Mouse (Mus musculus): ENCODE results near the gene Agap1.

Agap1 gene

DNA sequence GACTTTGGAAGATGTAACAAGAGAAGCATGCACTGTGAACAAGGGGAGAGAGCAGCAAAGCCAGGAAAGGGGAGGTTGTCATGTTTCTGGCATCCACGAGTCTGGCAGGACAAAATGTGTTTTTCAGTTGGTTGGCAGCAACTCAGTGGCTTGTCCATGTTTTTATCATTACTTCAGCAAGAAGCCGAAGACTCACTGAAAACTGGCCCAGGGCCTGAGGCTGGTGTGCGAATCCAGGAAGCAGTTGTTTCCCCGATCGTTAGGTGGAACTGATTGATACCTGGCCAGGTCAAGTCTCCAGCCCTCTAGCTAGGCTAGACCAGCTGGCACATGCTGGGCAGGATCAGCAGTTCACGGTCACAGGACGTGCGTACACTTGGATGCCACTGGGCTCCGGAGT lies 162.7 kb downstream of the Agap1 start:
- DNase-seq (ENCODE audit: low read depth): no peak

DNA sequence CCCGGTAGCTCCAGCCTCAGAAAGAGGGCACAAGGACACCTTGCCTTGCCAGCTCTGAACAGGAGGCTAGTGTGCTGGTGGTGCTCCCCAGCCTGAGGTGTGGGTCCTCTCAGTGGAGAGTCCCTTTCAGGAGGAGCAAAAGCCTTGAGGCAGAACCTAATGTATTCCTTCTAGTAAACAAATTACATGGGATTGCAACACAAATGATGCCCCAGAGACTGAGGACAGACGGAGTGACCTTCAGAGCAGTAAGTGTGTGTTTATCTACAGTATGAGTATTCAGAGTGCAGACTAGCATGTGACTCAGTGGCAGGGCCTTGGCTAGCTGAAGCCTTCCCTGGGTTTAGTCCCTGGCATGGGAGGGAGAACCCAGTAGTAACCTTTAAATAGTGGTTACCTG lies 165.4 kb downstream of the Agap1 start:
- no peak for DNase-seq (ENCODE audit: low read depth)

DNA sequence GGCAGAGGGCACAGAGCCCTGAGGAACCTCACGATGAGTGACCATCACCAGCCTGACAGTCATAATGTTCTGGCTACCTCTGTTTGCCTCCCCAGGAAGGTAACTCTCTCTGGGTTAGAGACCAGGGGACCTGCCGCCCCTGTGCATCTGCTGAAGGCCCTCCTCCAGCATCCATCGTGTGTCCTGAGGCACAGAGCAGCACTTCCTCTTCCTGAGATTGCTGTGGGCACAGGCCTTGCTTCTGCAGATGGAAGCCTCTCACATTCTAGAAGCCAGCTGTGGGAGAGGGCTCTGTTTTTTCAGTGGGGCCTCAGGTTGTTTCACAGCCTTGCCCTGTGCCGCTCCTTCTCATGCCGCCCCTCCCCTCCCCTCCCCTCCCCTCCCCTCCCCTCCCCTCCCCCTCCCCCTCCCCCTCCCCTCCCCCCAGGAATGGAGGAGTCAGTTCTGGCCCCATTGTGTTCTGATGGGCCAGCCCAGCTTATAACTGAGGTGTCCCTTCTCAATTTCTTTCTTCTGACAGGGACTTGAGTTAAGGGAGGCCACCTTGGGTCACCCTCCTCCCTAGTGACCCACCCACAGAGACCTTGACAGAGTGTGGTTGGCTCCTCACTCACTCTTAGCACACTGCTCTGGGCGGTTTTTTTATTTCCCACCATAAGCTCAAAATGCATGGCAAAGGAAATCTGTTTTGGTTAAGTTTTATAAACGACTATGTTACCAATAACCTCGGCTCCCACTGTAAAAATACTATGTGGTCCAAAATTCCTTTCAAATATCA lies 166.6 kb downstream of the Agap1 start:
- DNase-seq (ENCODE audit: low read depth): no peak

DNA sequence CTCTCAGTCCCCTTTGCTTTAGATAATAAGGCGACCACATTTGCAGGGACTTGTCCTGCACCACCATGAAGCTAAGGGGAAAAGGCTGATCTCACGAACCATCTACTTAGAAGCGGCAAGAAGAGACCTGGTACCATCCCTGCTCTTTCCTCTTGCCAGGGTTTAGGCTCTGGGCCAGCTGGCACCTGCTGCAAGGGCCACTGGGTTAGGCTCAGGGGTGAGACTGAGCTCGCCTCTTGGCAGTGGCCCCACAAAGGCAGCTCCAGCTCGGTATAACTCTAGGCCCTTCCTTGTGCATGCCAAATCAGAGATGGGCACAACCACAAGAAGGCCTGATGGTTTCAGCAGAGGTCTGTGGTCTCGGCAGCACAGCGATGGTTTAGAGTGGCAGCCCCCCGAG lies 167.3 kb downstream of the Agap1 start:
- no peak for DNase-seq (ENCODE audit: low read depth)

DNA sequence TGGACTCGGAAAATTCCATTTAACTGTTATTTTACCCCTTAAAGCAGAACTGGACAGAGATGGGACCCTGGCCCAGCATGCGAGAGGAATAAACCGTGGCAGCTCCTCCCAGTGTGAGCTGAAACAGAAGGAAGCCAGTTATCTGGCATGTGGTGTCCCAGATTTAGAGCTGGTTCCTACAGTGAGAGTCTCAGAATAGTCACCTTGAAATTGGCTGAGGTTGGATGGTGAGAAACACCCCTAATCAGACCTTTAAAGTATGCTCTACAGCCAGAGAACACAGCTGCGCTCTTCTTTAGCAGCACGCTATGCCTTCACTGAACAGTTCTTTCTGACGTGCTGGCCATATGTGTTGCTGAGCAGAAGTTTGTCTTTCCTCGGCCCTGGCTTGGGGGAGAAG lies 168.2 kb downstream of the Agap1 start:
- DNase-seq (ENCODE audit: low read depth): no peak

DNA sequence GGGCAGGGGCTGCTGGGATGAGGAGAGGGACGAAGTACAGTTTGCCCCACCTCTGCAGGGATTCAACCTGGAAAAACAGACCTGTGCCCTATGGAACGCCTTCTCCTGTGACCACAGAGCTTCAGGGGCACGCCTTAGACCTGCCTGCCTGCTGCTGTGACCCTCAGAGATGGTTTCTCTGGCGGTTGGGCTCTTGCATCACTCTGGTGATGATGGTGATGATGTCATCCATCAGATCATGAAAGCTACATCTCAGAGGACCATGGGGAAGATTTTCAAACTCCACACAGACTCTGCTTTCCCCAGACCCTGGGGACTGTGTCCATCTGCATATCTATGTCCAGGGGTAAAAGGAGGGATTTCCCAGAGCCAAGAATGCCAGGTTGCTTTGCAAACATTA lies 170.7 kb downstream of the Agap1 start:
- no peak for DNase-seq (ENCODE audit: low read depth)

DNA sequence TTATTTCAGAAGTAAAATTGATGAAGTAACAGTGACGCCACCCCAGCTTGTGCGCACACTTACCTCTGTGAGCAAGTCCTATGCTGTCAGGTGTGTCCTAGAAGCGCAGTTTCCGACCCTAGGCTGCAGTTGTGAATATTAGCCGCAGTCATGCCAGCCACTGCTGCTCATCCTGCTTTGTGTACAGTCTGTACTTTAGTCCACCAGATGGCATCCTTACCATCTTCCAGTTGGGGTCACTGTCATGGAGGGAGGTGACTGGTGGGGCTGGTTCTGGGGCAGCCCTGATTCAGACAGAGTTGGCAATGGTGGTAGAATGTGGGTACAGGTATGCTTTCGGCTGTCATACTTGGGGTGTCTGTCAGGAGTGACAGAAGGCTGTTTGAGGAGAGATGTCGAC lies 171.4 kb downstream of the Agap1 start:
- DNase-seq (ENCODE audit: low read depth): no peak

DNA sequence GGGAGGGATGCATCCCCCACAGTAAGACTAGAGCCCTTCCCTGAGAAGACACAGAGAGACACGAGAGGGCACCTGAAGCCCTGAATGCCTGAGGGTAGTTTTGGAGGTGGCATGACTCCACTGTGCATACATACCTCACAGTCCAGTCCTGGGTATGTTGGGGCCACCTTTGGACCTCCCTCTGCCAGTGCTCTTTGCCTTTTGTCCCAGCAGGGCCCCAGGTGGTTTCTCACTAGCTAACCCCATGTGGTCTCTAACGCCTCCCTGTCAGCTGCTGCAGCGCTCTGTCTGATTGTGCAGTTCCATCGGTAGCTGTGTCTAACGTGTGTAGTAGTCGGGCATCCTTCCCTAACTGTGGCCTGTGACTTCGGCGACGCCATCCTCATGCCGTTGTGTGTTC lies 172.3 kb downstream of the Agap1 start:
- DNase-seq (ENCODE audit: low read depth): no peak

DNA sequence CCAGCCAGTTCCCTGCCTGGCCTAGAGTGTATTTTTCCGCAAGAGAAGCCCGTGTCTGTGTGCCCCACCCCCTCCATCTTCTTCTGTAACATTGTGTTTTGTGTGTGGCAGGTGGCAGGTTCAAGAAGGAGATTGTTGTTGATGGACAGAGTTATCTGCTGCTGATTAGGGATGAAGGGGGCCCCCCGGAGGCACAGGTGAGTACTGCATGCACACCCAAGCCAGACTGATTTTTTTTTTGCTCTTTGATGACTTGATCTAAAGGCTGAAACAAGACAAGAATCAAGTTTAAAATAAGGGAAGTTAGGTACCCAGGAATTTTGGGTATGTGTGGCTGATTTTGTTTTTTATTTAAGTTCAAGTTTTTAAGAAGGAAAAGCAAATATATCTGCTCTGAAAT lies 173.0 kb downstream of the Agap1 start:
- no peak for DNase-seq (ENCODE audit: low read depth)

DNA sequence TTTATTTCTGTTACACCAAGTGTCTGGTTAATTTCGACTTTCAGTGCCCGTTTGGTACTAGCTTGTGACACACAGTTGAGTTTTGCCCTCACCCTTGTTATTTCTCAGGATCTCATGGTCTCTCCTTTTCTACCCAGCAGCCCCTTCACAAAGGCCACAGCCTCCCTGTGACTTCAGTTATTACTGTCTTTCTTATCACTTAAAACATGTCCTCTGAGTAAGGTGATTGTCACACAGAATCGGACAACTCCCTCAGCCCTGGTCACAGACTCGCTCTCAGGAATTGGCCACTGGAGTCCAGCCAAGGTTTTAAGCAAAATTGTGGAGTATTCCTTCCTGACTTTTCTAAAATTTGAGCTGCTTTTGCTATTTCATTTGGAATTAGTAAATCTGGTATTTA lies 176.2 kb downstream of the Agap1 start:
- DNase-seq (ENCODE audit: low read depth): no peak

DNA sequence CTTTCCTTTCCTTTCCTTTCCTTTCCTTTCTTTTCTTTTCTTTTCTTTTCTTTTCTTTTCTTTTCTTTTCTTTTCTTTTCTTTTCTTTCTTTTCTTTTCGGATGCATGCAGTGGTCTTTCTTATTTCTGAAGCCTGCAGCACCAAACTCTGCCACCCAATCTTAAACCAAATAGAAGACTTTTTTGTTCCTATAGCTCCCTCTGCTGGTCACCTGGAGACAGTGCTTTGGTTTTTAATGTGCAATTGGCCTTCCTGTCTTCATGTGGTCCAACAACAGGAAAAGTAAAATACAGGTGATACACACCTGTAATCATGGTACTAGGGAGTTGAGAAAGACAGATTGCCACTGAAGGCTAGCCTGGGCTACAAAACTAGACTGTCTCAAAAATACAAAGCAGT lies 177.1 kb downstream of the Agap1 start:
- peak; percentile 60 for DNase-seq (ENCODE audit: low read depth)

DNA sequence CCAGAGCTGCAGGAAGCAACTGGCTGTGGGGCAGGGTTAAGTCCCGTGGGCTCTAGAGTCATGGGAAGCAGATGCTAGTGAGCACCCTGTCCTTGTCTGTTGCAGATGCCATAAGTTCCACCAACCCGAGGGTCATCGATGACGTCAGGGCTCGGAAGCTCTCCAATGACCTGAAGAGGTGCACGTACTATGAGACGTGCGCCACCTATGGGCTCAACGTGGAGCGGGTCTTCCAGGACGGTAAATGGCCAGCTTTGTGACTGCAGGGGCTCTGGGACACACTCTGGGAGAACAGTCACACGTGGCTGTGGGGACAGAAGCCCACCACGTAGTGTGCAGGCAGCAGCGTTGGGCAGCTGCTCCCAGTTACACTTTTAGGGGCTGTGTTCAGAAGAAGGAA lies 179.4 kb downstream of the Agap1 start:
- DNase-seq (ENCODE audit: low read depth): no peak

DNA sequence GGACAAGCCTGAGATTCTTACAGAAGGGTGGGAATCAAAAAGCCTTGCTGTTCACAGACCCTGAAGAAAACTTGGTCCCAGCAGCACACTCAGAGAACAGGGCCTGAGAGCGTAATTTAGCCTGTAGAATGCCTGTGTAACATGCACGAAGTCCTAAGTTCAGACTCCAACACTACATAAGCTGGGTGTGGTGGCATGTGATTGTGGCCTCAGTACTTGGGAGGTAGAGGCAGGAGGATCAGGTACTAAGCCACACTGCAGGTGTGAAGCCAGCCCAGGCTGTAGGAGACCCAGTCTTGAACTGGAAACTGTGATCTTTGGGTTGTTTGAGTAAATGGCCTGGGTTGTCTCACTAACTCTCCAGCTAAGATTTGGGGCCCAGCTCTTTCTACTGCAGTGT lies 180.5 kb downstream of the Agap1 start:
- no peak for DNase-seq (ENCODE audit: low read depth)

DNA sequence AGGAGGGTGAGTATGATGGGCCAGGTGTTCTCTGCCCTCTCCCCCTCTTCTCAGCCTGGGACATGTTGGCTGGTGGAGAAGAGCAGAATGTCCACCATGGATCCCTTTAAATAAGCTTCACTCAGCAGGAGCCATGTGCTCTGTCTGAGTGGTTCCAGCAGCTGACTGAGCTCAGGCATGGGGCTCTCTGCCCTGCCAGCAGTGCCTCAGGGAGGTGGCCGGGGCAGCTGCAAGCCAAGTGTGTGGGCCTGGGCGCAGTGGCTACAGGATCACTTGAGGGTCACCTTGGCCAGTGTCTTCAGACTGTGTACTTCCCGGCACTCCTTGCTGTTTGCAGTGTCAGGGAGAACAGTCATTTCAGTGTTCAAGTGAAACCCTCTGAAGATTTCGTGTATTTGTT lies 183.1 kb downstream of the Agap1 start:
- no peak for DNase-seq (ENCODE audit: low read depth)

DNA sequence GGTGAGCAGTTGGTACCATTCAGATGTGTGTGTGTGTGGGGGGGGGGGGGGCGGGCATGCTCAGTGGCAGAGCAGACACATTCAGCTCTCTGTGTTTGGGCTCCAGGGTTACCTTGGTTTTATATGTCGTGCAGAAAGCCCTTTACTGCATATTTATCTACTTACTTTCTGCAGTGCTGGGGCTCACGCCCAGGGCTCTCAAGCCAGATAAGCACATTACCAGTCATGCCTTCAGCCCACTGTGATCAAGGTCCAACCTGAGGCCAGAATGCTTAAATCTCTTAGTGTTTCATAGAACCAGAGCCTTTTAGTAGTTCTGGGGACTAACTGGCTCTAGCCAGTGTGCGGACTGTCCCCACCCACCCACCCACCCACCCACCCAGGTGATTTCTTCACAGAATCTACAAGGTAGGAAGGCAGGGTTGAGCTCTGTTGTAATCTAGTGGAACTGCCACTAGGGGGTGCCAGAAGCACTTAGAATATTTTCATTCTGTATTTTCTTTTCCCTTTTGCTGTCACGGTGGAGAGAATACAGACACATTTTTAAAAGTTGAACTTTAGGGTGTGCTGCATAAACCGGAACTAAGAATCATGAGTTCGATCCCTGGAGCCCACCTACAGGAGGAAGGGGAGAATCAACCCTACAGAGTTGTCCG lies 189.0 kb downstream of the Agap1 start:
- DNase-seq (ENCODE audit: low read depth): peak; percentile 56

DNA sequence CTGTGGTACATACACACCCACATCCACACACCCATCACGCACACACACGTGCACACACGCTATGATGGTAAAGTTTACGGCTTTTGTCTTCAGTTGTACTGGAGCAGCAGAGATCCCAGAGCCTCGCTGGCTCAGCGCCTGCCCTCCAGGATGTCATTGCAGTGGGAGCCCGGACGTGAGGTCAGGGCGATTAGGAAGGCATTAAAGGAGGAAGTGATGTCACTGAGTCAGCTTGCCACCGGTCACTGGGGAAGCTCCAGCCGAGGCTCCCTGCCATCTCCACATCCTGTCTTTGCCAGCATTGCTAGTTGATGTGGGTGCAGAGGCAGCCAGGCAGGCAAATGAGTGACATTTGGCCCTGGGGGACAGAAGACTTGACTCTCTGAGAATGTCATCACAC lies 189.5 kb downstream of the Agap1 start:
- peak; percentile 42 for DNase-seq (ENCODE audit: low read depth)

DNA sequence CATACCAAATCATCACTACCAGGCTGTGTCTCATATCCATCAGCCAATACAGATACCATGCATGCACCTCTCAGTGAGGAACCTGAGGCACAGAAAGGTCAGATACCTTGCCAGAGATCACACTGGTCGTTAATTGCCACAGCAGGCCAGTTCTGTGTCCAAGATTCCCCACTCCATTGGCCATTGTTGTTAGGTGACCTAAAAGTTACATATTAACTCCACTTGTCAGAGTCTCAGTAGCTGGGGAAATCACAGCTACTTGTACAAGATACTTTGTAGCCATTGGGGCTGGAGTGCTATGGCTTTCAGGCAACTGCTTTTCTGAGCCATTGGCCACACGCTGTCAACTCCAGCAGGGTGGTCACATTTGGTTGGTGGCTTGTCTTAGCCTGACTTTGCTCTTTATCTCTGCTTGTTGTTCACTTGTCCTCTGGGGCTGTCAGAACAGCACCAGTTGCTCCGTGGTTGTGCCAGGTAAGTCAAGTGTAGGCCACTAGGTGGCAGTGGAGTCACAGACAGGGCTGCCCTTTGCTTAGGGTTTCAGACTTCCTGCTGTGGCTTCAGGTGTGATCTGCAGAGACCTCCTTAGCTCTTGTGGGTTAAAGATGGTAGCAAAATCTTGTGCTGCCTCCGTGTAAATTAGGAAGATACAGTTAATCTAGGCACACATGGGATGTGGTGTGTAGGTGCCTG lies 191.9 kb downstream of the Agap1 start:
- DNase-seq (ENCODE audit: low read depth): peak; percentile 71

DNA sequence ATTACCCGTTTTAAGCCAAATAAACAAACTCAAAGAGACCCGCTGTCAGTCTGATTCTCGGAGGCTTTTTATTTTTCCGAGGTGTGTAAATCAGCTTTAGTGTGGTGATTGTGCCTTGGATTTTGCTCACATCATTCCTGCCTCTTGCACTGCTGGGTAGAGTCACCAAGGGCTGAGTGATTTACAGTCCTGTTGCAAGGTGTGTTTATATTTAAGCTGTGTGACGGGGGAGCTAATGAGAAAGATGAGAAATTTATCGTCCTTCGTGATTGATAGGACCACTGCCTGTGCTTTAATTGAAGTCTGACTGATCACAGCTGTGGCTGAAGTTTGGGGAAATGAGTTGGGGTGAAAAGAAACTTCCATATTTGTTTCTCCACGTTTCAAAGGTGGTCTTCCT lies 192.9 kb downstream of the Agap1 start:
- DNase-seq (ENCODE audit: low read depth): no peak

DNA sequence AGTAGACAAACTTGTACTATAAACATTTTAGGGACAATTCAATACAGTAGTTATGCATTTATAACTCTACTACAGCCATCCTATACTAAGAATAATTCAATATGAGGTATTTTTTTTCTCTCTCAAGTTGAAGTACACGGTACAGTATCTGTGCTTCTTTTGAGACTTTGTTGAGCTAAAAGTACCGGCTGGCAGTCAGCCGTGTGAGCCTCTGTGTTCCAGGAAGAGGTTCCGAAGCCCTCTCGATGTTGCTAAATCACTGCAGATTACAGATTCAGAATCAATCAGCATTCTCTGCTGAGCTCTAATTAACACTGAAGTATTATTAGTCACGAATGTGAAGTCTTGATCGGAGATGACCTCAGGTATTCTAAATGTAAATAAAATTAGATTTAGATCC lies 196.0 kb downstream of the Agap1 start:
- no peak for DNase-seq (ENCODE audit: low read depth)

DNA sequence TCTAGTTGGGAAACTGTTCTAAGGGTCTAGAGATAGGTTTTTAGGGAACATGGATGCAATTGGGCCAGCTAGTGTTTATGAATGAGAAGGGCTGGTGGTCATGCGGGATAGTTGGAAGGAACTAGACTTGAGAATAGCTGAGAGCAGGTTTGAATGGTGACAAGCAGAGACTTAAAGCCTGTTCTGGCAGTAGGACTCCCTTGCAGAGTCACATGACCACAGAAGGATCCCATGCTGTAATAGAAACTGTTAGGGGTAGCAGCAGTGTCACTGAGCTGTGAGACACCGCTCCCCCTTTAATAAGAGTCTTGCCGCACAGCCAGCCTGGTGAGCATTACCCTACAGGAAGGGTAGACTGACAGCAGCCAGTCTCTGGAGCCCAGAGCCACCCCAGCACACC lies 201.6 kb downstream of the Agap1 start:
- DNase-seq (ENCODE audit: low read depth): no peak

DNA sequence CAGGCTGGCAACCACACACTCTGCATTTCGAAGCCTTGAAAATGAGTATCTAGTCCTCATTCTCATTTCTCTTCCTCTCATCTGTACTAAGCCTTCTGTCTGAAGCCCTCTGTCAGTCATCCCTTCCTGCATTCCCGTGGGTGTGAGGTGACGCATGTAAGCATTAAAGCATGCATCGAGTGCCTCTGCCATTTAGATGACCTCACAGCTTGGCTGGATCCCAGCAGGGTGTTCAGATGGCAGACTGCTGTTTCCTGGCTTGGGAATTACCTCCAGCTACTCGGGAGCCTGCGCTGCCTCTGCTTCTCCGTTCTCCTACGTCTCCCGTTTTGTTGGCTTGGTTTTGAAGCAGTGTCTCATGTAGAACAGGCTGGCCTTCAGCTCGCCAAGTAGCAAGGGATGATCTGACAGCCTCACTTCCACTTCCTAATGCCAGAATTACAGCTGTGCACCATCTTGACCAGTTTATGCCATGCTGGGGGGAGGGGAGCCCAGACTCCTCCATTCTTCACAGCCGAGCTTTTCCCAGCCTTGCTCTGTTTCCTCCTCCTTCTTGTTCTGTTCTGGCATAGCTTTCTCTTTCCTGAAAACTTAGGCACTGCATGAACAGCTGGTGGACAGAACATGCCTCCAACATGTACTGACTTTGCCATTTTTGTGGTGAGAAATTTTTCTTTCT lies 202.2 kb downstream of the Agap1 start:
- no peak for DNase-seq (ENCODE audit: low read depth)

DNA sequence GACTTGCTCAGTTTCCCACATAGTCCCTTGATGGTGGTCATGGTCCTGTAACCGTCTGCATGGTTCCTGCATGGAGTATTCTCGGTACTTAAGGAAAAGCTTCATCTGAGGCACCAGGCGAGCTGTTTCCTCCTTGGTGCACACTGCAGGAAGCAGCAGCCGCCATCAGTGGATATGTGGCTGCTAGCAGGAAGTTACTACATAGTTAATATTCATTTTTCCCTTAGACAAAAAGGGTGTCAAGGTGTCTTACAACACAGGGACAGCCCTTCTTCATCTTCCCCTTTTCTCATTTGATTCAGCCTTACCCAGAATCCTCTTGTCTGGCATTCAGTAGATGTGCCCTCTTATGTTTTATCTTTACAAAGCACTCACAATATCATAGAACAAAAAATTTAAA lies 206.2 kb downstream of the Agap1 start:
- no peak for DNase-seq (ENCODE audit: low read depth)

DNA sequence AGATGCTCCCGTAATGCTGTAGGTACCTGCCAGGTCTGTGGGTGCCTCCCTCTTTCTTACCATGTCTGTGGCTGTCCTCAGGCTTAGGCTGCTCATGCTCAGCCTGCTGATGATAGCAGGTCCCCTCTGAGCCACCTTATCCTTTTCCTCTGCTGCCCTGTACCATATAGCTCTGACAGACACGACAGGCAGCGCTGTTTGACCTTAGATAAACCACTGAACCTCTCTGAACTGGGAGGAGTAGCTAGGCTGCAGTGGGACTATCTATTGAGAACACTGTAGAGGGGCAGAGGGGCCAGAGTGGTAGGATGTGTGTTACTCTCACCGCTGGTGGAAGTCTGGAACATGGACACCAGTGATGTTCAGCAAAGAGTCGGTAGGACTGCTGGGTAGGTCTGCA lies 211.5 kb downstream of the Agap1 start:
- DNase-seq (ENCODE audit: low read depth): no peak

Measured in induced T-regulatory cell, adult 2 months (primary cell).